Mouse (Mus musculus): ENCODE measurements around the gene Arpc4.
A peak's percentile ranks its signal among the peaks of the same experiment; 100 is the strongest.

The Arpc4 gene

DNA sequence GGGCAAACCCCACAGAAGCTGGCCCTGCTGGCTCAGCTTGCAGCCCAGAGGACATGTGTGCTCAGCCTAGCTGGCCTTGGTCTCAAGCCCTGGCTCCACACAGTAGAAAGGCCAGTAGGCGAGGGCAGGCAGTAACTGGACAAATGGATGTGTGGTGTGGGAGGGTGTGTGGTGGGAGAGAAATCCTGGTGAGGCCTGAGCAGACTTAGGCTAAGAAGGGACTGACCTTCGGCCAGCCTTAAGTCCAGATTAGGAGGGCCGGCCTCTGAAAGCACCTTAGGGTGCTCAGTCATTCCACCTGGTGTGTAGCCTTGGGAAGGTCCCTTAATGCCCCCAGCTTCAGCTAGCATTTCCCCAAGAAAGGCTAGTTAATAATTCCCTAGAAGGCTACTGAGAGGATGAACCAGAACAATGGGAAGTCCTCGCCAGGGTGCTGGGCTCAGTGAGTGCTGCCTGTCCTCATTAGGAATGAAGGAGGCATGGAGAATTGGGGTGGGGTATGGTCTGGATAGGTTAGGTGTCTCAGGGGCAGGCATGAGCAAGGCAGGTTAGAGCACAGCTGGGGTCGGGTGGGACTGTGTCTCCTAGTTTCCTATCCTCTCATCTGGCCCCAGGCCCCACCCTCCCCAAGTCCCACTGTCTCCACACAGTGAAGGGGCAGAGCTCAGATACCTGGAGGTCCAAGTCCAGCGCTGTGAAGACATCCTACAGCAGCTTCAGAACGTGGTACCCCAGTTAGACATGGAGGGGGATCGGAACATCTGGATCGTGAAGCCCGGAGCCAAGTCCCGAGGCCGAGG lies 26.9 kb downstream of the Arpc4 start:
- DNase-seq (ENCODE audit: low spot score), result no peak

- DNase-seq (ENCODE audit: low spot score), result no peak
Measured at GRCm38 (mm10) chr6:113405483-113405882, 27.6 kb downstream of the Arpc4 start.

GRCm38 (mm10) chr6:113406683-113407082 lies 28.8 kb downstream of the Arpc4 start:
- DNase-seq (ENCODE audit: low spot score), result no peak

GRCm38 (mm10) chr6:113410001-113410400 lies 32.1 kb downstream of the Arpc4 start:
- no peak for DNase-seq (ENCODE audit: low spot score)

DNA sequence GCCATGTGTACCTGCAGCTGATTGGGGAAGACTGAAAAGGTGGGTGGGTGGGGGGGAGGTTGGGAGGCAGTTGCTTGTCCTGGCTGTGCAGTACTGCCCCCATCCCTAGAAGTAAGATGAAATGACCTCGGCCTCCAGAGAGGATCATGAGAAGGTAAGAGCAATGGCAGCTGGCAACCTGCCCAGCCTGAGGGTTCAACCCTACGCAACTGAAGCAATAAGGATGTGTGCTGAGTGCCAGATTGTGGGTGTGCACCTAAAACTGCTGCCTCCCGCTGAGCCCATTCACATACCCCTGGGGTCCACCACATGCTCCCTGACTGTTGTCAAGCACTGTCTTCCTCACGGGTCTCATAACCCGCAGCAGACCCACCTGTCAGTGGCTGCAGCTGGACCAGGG lies 38.5 kb downstream of the Arpc4 start:
- no peak for DNase-seq (ENCODE audit: low spot score)

- DNase-seq (ENCODE audit: low spot score), result no peak
Measured at GRCm38 (mm10) chr6:113418441-113419198, 40.7 kb downstream of the Arpc4 start.

GRCm38 (mm10) chr6:113419199-113419587 lies 41.3 kb downstream of the Arpc4 start, which contains the start of gene Rpusd3:
TSS of gene Rpusd3 (minus strand) at chr6:113419340.
- DNase-seq (ENCODE audit: low spot score), result peak; percentile 97

DNA sequence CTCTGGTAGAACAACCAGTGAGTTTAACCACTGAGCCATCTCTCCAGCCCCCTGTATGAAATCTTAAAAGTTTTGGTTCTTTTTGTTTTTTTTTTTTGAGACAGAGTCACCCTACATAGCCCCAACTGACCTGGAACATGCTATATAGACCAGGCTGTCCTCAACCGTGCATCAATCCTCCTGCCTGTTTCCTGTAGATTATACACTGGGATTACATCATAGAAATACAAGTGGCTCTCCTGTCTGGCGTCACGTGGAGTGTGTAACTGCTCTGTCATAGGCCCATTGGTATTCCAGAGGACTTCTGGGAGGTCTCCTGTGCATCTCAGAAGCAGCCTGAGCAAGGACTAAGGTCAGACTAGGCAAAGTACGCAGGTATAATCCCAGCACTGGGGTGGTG lies 45.1 kb downstream of the Arpc4 start:
- no peak for DNase-seq (ENCODE audit: low spot score)

- no peak for DNase-seq (ENCODE audit: low spot score)
Measured at GRCm38 (mm10) chr6:113424187-113424586, 46.3 kb downstream of the Arpc4 start.

- DNase-seq (ENCODE audit: low spot score), result no peak
Measured at GRCm38 (mm10) chr6:113426696-113427095, 48.8 kb downstream of the Arpc4 start.

DNA sequence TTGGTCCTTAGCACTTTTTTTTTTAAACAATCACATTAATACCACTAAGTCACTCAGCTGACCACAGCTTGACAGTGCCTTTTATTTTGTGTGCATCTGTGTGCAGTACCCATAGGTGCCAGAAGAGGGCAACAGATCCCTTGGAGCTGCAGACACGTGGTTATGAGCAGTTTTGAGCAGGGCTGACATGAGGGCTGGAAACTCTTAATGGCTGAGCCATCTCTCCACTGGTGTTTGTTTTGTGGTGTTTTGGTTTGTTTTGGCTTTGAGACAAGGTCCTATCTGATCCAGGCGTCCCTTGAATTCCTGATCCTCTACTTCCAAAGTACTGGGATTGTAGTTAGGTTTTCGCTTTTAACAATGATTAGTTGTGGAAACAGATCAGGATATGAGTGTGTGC lies 49.5 kb downstream of the Arpc4 start:
- DNase-seq (ENCODE audit: low spot score), result no peak

- no peak for DNase-seq (ENCODE audit: low spot score)
Measured at GRCm38 (mm10) chr6:113428006-113428405, 50.1 kb downstream of the Arpc4 start.

DNA sequence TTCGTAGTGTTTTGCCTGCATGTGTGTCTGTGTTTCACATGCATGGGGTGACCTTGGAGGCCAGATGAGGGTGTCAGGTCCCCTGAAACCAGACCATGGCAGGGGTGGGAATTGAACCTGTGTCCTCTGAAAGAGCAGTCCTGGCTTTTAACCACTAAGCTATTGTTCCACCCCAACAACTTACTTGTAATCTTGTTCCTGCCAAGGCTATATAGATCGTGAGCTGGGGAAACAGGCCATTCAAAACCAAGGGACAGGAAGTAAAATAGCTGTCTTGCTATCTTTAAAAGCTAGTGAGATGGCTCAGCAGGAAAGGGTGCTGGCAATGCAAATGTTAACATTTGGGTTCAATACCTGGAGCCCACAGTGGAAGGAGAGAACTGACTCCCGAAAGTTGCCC lies 52.0 kb downstream of the Arpc4 start:
- DNase-seq (ENCODE audit: low spot score), result no peak

- DNase-seq (ENCODE audit: low spot score), result no peak
Measured at GRCm38 (mm10) chr6:113430846-113431245, 52.9 kb downstream of the Arpc4 start.

DNA sequence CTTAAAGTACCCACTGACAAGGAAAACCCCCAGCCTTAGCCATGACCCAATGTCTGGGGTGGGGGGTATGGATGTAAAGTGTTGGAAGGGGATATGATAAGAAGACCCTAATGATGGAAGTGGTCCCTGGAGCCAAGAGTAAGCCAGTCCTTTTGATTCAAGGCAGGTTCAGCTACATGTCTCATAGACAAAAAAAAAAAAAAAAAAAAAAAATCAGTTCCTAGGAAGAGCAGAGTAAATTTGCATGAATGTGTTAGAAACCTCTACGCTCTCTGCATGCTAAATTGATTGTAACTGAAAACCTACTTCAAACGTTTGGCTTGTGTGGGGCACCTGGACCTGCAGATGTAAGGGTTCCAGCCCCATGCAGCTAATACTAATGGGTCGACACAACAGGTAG lies 53.9 kb downstream of the Arpc4 start:
- no peak for DNase-seq (ENCODE audit: low spot score)

GRCm38 (mm10) chr6:113433661-113434060 lies 55.7 kb downstream of the Arpc4 start:
- no peak for DNase-seq (ENCODE audit: low spot score)

- DNase-seq (ENCODE audit: low spot score), result no peak
Measured at GRCm38 (mm10) chr6:113434691-113435090, 56.8 kb downstream of the Arpc4 start.

GRCm38 (mm10) chr6:113435664-113436205 lies 57.8 kb downstream of the Arpc4 start, which contains the start of gene Cidec:
TSS of gene Cidec (minus strand) at chr6:113435760.
- no peak for DNase-seq (ENCODE audit: low spot score)

DNA sequence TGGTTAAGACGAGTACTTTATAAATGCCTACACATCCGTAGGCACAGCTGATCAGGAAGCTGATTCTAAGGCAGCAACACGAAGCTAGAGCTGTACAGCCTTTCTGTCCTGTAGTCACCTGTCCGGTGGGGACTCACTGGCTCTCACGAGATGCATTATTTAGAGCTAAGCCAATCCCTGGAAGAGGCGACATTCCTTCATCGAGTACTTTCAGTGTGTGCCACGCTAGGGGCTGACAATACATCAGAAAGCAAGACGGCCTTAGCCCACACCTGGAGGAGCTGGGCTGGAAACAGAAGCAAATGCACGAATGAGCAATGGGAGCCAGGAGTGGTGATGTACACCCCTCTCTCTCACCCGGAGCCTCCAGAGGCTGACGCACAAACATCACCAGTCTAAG lies 59.2 kb downstream of the Arpc4 start:
- DNase-seq (ENCODE audit: low spot score), result no peak

GRCm38 (mm10) chr6:113438721-113439430 lies 61.0 kb downstream of the Arpc4 start:
- DNase-seq (ENCODE audit: low spot score), result no peak

Measured in layer of hippocampus, adult 11-12 months (tissue).